Mouse (Mus musculus) adrenal gland, postnatal 14 days (tissue): ENCODE data around the gene Gm12185. TPM values are rescaled to one million over a fixed set of nuclear protein-coding genes. Genes with fewer than 3 reads are reported as not detected.

Experiments used
- total RNA-seq: library from RNA; stranded (reverse); gene quantifications from 2 replicates; pipeline ENCODE4 v1.2.3, GENCODE M21; 2021

The Gm12185 gene
- total RNA-seq, 1 experiment from 2014 or later: 2.7 TPM

Other genes starting within 250 kb of the Gm12185 start
- gene Rack1, start 191.9 kb downstream of the Gm12185 start, total RNA-seq: 735 and 919 TPM in 2 replicates
- 34.6 and 40.5 TPM in 2 replicates for gene Trim41, start 174.9 kb downstream of the Gm12185 start, total RNA-seq
- 6.1 and 8.5 TPM in 2 replicates for gene Trim7, start 166.1 kb downstream of the Gm12185 start, total RNA-seq
- gene Gm12184, start 165.6 kb downstream of the Gm12185 start, total RNA-seq: 2.3 and 3.5 TPM in 2 replicates
- gene Irgm1, start 120.5 kb downstream of the Gm12185 start, total RNA-seq: 15.2 and 19.0 TPM in 2 replicates
- gene Gm5431, start 90.0 kb downstream of the Gm12185 start, total RNA-seq: 0.96 and 1.8 TPM in 2 replicates
- gene Psme2b, start 46.0 kb downstream of the Gm12185 start, total RNA-seq: 4.8 and 5.9 TPM in 2 replicates
- not detected in 2 replicates for gene Olfr56, start 13.3 kb downstream of the Gm12185 start, total RNA-seq
- gene 9930111J21Rik1, start 12.8 kb downstream of the Gm12185 start, total RNA-seq: 2.3 and 6.9 TPM in 2 replicates
- gene Tgtp1, start 1.9 kb upstream of the Gm12185 start, total RNA-seq: 2.8 and 3.6 TPM in 2 replicates
- 3.4 and 9.1 TPM in 2 replicates for gene 9930111J21Rik2, start 59.0 kb upstream of the Gm12185 start, total RNA-seq
- gene Tgtp2, start 72.0 kb upstream of the Gm12185 start, total RNA-seq: 0.44 and 3.5 TPM in 2 replicates
- gene Ifi47, start 84.4 kb upstream of the Gm12185 start, total RNA-seq: 5.1 and 8.9 TPM in 2 replicates
- 0.53 and 0.67 TPM in 2 replicates for gene Olfr1396, start 122.6 kb upstream of the Gm12185 start, total RNA-seq
- not detected in 2 replicates for gene Olfr1395, start 150.0 kb upstream of the Gm12185 start, total RNA-seq
- gene Olfr1394, start 162.2 kb upstream of the Gm12185 start, total RNA-seq: not detected in 2 replicates
- gene Btnl9, start 194.9 kb upstream of the Gm12185 start, total RNA-seq: 32.0 and 38.6 TPM in 2 replicates
- 33.2 and 36.9 TPM in 2 replicates for gene Zfp62, start 211.1 kb upstream of the Gm12185 start, total RNA-seq